Mouse (Mus musculus): ENCODE results near the gene Rnf187. TPM values are rescaled to one million over a fixed set of nuclear protein-coding genes. Genes with fewer than 3 reads are reported as not detected.

The Rnf187 gene
- polyA plus RNA-seq, 1 experiment: 135 TPM

DNA sequence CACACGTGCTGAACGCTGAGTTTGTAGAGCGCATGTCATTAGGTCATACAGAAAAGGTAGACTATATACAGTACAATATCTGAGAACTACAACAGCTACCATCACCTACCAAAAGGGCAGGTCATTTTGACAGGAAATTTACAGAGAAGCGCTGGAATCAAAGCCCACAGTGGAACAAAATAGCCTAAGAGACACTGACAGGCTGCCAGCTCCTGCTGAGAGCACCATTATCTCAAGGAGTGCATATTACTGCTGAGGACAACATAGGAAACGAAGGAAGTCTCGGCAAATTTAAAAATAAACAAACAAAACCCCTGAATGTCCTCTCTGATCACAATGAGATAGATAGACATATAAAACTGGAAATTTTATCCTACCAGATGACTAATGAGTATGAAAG lies 41.2 kb downstream of the Rnf187 start:
- H3K4me3 ChIP-seq (replicated peaks; ENCODE audit: control insufficient read depth, low read depth, low read length): no peak overlapping the region
- H3K27ac ChIP-seq (ENCODE audit: control insufficient read depth, insufficient read depth, low read depth, low read length, poor library complexity): no peak overlapping the region
- no peaks in the 10 kb centered on the region for H3K4me1 ChIP-seq (ENCODE audit: control insufficient read depth, insufficient read depth, low read length)
- TF ChIP-seq CTCF (IDR thresholded peaks at IDR 0.05; ENCODE audit: control insufficient read depth, insufficient read depth, low read length) (no peak), POLR2A (IDR thresholded peaks at IDR 0.05; ENCODE audit: borderline replicate concordance, control insufficient read depth, low read depth, low read length) (no peak)
- WGBS: 95% methylated on average over 6 of the region's 6 CpGs

DNA sequence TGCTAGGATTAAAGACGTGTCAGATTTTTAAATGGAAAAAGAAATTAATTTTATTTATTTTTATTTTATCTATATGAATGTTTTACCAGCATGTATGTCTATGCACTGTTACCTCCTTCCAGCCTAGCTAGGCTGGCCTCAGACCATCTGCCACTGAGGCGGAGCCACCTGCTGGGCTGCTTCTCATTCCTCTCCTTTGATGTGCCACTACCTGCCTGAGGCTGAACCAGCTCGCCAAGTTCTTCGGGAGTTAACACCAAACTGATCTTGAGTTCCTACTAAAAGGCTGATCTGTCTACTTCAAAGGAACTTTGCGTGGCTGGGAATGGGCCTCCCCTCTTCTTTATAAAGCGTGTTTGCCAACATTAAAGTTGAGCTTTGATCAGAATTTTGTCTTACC lies 44.3 kb downstream of the Rnf187 start:
- WGBS: 93% methylated on average over 6 of the region's 6 CpGs
- Histone ChIP-seq H3K4me1 (ENCODE audit: control insufficient read depth, insufficient read depth, low read length) (no peaks in the 10 kb centered on the region), H3K4me3 (replicated peaks; ENCODE audit: control insufficient read depth, low read depth, low read length) (no peak overlapping the region), H3K27ac (ENCODE audit: control insufficient read depth, insufficient read depth, low read depth, low read length, poor library complexity) (no peak overlapping the region)
- TF ChIP-seq POLR2A (IDR thresholded peaks at IDR 0.05; ENCODE audit: borderline replicate concordance, control insufficient read depth, low read depth, low read length) (no peak), CTCF (IDR thresholded peaks at IDR 0.05; ENCODE audit: control insufficient read depth, insufficient read depth, low read length) (no peak)

DNA sequence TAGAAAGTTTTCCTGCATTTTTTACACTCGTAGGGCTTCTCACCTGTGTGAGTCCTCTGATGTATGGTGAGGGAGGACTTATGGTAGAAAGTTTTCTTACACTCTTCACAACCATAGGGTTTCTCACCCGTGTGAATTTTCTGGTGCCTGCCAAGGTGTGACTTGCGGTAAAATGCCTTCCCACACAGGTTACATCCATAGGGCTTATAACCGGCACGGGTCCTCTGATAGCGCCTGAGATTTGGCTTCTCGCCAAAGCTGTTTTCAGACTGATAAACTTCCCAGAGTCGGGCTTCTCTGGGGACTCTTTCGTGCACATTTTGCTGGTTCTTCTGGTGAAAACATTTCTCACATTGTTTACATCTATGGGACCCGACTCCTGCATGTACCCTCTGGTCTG lies 48.2 kb downstream of the Rnf187 start:
- no peak overlapping the region for H3K27ac ChIP-seq (ENCODE audit: control insufficient read depth, insufficient read depth, low read depth, low read length, poor library complexity)
- TF ChIP-seq CTCF (IDR thresholded peaks at IDR 0.05; ENCODE audit: control insufficient read depth, insufficient read depth, low read length): no peak
- no peak for TF ChIP-seq POLR2A (IDR thresholded peaks at IDR 0.05; ENCODE audit: borderline replicate concordance, control insufficient read depth, low read depth, low read length)
- WGBS: 86% methylated on average over 10 of the region's 10 CpGs
- H3K4me3 ChIP-seq (replicated peaks; ENCODE audit: control insufficient read depth, low read depth, low read length): no peak overlapping the region
- H3K4me1 ChIP-seq (ENCODE audit: control insufficient read depth, insufficient read depth, low read length): no peaks in the 10 kb centered on the region

DNA sequence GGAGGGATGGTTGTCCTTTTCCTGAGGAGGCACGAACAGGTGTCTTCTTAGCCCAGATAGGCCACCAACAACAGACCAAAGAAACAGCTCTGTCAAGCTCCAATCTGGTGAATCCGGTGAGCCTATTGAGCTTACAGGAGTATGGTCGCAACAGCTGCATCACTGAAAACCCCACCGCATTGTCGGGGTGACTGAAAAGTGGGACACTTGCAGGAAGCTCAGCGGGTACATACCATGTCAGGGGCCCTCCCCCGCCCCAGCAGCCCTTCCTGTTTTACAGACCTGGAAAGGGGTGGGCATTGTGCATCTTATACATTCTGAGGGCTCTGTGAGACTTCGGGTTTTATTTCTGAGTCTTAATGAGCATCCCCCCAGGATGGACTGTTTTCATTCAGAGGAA lies 55.0 kb downstream of the Rnf187 start:
- TF ChIP-seq CTCF (IDR thresholded peaks at IDR 0.05; ENCODE audit: control insufficient read depth, insufficient read depth, low read length): no peak
- no peak for TF ChIP-seq POLR2A (IDR thresholded peaks at IDR 0.05; ENCODE audit: borderline replicate concordance, control insufficient read depth, low read depth, low read length)
- no peak overlapping the region for H3K27ac ChIP-seq (ENCODE audit: control insufficient read depth, insufficient read depth, low read depth, low read length, poor library complexity)
- H3K4me1 ChIP-seq (ENCODE audit: control insufficient read depth, insufficient read depth, low read length): no peaks in the 10 kb centered on the region
- WGBS: 34% methylated on average over 8 of the region's 8 CpGs
- no peak overlapping the region for H3K4me3 ChIP-seq (replicated peaks; ENCODE audit: control insufficient read depth, low read depth, low read length)

Other genes starting within 250 kb of the Rnf187 start
- not detected in 2 replicates for gene Olfr319, start 239.8 kb downstream of the Rnf187 start, polyA plus RNA-seq (2011; ENCODE audit: insufficient read depth, insufficient read length, low replicate concordance, missing spikeins)
- not detected in 2 replicates for gene Olfr318, start 214.9 kb downstream of the Rnf187 start, polyA plus RNA-seq (2011; ENCODE audit: insufficient read depth, insufficient read length, low replicate concordance, missing spikeins)
- not detected in 2 replicates for gene Olfr317, start 199.7 kb downstream of the Rnf187 start, polyA plus RNA-seq (2011; ENCODE audit: insufficient read depth, insufficient read length, low replicate concordance, missing spikeins)
- not detected in 2 replicates for gene Olfr316, start 186.2 kb downstream of the Rnf187 start, polyA plus RNA-seq (2011; ENCODE audit: insufficient read depth, insufficient read length, low replicate concordance, missing spikeins)
- not detected in 2 replicates for gene Olfr315, start 165.7 kb downstream of the Rnf187 start, polyA plus RNA-seq (2011; ENCODE audit: insufficient read depth, insufficient read length, low replicate concordance, missing spikeins)
- not detected in 2 replicates for gene Olfr314, start 156.0 kb downstream of the Rnf187 start, polyA plus RNA-seq (2011; ENCODE audit: insufficient read depth, insufficient read length, low replicate concordance, missing spikeins)
- not detected in 2 replicates for gene Fam183b, start 137.0 kb downstream of the Rnf187 start, polyA plus RNA-seq (2011; ENCODE audit: insufficient read depth, insufficient read length, low replicate concordance, missing spikeins)
- gene Olfr313, start 123.9 kb downstream of the Rnf187 start, polyA plus RNA-seq (2011; ENCODE audit: insufficient read depth, insufficient read length, low replicate concordance, missing spikeins): not detected in 2 replicates
- gene Olfr312, start 109.7 kb downstream of the Rnf187 start, polyA plus RNA-seq (2011; ENCODE audit: insufficient read depth, insufficient read length, low replicate concordance, missing spikeins): not detected in 2 replicates
- not detected in 2 replicates for gene Olfr311, start 99.7 kb downstream of the Rnf187 start, polyA plus RNA-seq (2011; ENCODE audit: insufficient read depth, insufficient read length, low replicate concordance, missing spikeins)
- gene Gm12258, start 91.8 kb downstream of the Rnf187 start, polyA plus RNA-seq (2011; ENCODE audit: insufficient read depth, insufficient read length, low replicate concordance, missing spikeins): 1.4 and 1.6 TPM in 2 replicates
- gene 2810021J22Rik, start 71.7 kb downstream of the Rnf187 start, polyA plus RNA-seq (2011; ENCODE audit: insufficient read depth, insufficient read length, low replicate concordance, missing spikeins): 1.3 and 5.5 TPM in 2 replicates
- 8.4 and 10.2 TPM in 2 replicates for gene Zfp39, start 34.7 kb downstream of the Rnf187 start, polyA plus RNA-seq (2011; ENCODE audit: insufficient read depth, insufficient read length, low replicate concordance, missing spikeins)
- 65.1 and 93.5 TPM in 2 replicates for gene Btnl10, start 21.0 kb downstream of the Rnf187 start, polyA plus RNA-seq (2011; ENCODE audit: insufficient read depth, insufficient read length, low replicate concordance, missing spikeins)
- gene Hist3h2ba, start 10.0 kb upstream of the Rnf187 start, polyA plus RNA-seq (2011; ENCODE audit: insufficient read depth, insufficient read length, low replicate concordance, missing spikeins): 18.8 and 22.9 TPM in 2 replicates
- gene Hist3h2a, start 15.8 kb upstream of the Rnf187 start, polyA plus RNA-seq (2011; ENCODE audit: insufficient read depth, insufficient read length, low replicate concordance, missing spikeins): 22.9 and 25.6 TPM in 2 replicates
- gene Trim17, start 15.8 kb upstream of the Rnf187 start, polyA plus RNA-seq (2011; ENCODE audit: insufficient read depth, insufficient read length, low replicate concordance, missing spikeins): 0.29 TPM in 1 of 2 replicates, not detected in the other
- 37.2 and 67.8 TPM in 2 replicates for gene Trim11, start 39.2 kb upstream of the Rnf187 start, polyA plus RNA-seq (2011; ENCODE audit: insufficient read depth, insufficient read length, low replicate concordance, missing spikeins)
- gene Obscn, start 197.5 kb upstream of the Rnf187 start, polyA plus RNA-seq (2011; ENCODE audit: insufficient read depth, insufficient read length, low replicate concordance, missing spikeins): 1.3 and 5.0 TPM in 2 replicates
- 15.9 and 19.4 TPM in 2 replicates for gene Iba57, start 224.8 kb upstream of the Rnf187 start, polyA plus RNA-seq (2011; ENCODE audit: insufficient read depth, insufficient read length, low replicate concordance, missing spikeins)
- gene Gjc2, start 244.3 kb upstream of the Rnf187 start, polyA plus RNA-seq (2011; ENCODE audit: insufficient read depth, insufficient read length, low replicate concordance, missing spikeins): not detected in 2 replicates

Data from bone marrow, adult 2 months (tissue).